Mouse (Mus musculus): Measurements from ENCODE around the gene Fgfr2. TPM values are rescaled to one million over a fixed set of nuclear protein-coding genes. Genes with fewer than 3 reads are reported as not detected.

Gene Fgfr2
- polyA plus RNA-seq, 3 experiments from 2014 or later: 0.27 TPM; not detected in 2

DNA sequence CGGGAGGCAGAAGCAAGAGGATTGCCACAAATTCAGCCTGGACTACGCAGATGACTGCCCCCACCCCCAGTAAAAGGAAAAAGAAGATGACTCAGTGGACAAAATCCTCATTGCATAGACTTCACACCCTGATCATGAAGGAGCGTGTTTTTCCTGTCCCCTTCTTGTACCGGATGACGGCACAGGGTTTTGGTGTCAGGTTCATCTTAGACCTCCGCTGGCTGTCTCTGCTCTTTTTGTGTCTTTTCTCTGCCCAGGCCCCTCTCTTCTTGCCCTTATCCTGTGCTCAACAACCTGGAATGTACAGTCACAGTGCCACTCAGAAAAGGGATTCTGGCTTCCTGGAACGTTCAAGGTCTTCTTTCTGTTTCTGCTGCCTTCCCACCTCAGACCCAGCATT is 2172.7 kb downstream of the Fgfr2 start:
- ATAC-seq: no peak

GRCm38 (mm10) chr7:130949331-130949751 is 2173.8 kb downstream of the Fgfr2 start:
- no peak for ATAC-seq

DNA sequence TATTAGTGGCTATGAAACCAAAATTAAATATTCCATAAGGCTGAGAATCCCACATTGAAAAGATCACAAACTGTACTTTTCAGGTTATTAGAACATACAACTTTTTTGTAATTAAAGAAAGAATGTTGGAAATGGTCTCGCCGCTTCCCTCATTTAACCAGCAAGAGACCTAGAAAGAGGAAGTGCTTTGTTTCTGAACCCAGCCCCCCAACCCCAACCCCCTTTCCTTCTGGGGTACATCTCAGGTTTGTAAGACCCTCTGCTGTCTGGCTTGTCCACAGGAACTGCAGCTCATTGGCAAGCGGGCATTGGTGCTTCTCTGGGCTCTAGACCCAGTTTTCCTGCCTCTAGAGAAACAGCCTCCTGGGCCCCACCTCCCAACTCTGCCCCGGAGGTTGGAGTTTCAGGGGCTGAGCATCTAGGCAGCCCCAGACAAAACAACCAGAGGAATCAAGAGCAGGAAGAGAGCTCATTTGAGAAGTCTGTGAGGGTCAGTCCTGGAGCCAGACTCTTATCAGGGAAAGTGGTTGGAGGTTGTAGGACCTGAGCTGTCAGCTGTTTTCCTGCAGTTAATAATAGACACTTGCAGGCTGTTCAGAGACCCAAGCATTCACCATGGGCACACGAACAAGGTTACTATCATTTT is 2174.5 kb downstream of the Fgfr2 start:
- ATAC-seq: no peak

- no peak for ATAC-seq
Observed at GRCm38 (mm10) chr7:130946303-130946702, 2176.8 kb downstream of the Fgfr2 start.

GRCm38 (mm10) chr7:130945730-130946129 is 2177.4 kb downstream of the Fgfr2 start:
- ATAC-seq: no peak

GRCm38 (mm10) chr7:130944766-130945475 is 2178.2 kb downstream of the Fgfr2 start:
- no peak for ATAC-seq

DNA sequence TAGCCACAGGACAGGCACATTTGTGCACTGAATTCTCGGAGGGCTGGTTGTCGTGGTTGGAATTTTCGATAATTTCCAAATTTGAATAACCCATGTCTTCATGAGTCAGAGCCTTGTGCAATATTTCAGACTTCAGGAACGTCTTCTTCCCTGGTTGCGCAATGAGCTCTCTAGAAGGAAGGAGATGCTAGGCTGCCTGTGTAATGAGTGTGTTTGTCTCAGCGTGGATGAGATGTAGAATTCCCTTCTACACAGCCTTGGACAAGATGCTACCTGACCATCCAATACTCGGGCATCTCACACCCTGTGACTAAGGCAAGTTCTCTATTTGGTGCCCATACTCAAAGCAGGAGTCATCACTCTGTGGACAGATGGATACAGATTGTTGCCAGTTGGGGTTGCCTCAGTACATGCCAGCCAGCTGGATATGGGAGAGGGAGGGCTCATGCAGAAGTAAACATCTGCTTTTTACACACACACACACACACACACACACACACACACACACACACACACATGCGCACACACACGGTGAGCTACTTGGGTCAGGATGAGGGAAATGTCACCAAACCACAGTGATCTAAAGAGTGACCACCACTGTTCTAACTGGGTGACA is 2179.8 kb downstream of the Fgfr2 start:
- no peak for ATAC-seq

- no peak for ATAC-seq
Observed at GRCm38 (mm10) chr7:130940733-130941132, 2182.4 kb downstream of the Fgfr2 start.

- no peak for ATAC-seq
Observed at GRCm38 (mm10) chr7:130938896-130939295, 2184.3 kb downstream of the Fgfr2 start.

DNA sequence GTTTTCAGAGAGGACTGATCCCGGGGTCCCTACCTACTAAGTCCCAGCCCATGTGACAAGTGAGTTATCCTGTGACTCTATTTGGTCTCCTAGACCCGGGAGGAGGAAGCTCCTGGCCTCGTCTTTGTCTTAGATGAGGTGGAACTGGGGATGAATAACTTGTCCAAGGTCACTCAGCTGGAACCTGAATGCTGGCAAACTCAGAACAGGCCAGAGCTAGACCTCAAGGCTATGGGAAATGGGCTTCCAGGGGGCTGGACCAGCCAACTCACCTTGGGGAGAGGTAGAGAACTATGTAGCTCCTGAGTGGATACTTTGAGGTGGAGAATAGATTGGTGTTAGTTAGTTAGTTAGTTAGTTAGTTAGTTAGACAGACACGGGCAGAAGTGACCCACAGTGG is 2185.1 kb downstream of the Fgfr2 start:
- ATAC-seq: no peak

GRCm38 (mm10) chr7:130937266-130937841 is 2185.8 kb downstream of the Fgfr2 start:
- no peak for ATAC-seq

DNA sequence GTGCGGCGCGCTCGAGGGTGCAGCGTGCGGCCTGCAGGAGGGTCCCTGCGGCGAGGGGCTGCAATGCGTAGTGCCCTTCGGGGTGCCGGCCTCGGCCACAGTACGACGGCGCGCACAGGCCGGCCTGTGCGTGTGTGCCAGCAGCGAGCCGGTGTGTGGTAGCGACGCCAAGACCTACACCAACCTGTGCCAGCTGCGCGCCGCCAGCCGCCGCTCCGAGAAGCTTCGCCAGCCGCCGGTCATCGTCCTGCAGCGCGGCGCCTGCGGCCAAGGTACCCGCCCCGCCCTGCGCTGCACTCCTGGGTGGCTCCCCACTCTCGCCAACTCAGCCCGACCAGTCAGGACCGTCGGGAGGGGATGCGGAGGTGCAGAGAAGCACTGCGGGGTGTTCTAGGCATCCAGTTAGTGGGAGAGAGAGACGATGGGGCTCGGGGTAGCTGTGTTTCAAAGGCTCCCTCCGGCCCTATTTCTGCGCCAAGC is 2186.6 kb downstream of the Fgfr2 start:
- ATAC-seq: no peak

GRCm38 (mm10) chr7:130935793-130936471 is 2187.2 kb downstream of the Fgfr2 start, which contains the start of gene Htra1:
Htra1 (plus strand) TSS chr7:130936111.
- ATAC-seq: no peak

DNA sequence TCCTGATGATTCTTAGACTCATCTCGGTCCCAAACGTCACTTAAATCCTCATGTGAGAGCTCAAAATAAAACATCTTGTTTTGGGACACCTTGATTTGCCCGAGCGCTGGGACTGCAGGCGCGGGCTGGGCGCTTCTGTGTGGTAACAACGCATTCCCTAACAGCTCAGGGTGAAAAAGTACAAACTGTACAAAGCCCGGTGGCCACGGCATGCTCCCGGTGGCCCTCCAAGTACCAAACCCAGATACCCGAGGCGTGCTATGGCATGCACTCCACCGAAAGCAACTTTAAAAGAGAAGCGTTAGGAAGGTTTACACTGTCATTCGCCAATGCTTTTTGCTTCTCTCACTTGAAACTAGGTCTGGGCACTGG is 2187.7 kb downstream of the Fgfr2 start:
- no peak for ATAC-seq

DNA sequence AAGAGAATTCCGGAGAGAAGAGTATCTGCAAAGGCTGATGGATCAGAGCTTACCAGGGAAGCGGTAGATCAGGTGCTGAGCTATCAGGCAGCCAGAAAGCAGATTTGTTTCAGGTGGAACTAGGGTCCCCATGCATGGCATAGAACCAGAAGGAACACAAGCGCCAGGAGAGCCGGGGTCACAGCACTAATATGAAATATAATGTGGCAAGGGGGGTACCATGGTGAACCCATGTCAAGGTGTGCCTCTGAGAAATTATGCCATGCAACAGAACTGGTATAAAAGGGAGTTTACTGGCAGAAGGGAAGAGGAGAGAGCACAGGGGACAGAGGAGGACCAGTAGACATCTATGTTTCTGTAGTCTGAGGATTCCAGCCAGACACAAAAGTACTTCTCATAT is 2188.5 kb downstream of the Fgfr2 start:
- no peak for ATAC-seq

GRCm38 (mm10) chr7:130932921-130933320 is 2190.2 kb downstream of the Fgfr2 start:
- ATAC-seq: no peak

GRCm38 (mm10) chr7:130930401-130930800 is 2192.7 kb downstream of the Fgfr2 start:
- ATAC-seq: no peak

DNA sequence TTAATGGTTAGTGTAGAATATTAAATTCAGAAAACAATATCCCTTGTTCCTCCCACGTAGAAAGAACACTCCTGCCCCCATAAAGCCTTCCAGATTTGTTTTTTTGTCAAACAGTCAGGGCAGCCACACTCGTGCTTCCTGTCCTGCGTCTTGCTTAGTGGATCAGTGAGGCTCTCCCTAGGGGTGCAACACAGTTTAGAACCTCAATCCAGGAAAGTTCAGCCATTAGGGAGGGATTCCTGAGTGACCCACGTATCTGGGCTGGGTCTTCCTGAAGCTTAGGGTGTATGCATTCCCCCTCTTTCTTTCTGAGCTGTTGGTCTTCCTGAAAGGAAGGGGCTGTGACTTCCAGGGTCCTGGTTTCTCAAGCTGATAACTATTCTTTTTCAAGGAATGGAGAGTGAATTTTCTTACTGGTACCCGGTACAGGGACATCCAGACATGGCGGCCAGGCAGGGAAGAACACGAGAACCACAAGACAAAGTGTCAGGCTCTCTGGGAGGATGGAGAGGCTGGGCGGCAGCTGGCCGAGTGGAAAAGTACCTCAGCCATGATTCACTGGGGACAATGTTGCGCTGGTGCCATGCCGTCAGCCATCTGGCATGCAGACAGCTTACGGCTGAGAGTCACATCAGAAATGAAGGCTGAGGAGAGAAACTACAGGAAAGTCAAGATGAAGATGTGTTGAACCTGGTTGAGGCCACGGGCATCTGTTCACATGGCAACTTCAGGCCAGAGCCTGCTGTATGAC is 2200.0 kb downstream of the Fgfr2 start:
- ATAC-seq: no peak

GRCm38 (mm10) chr7:130918260-130918659 is 2204.9 kb downstream of the Fgfr2 start:
- no peak for ATAC-seq

DNA sequence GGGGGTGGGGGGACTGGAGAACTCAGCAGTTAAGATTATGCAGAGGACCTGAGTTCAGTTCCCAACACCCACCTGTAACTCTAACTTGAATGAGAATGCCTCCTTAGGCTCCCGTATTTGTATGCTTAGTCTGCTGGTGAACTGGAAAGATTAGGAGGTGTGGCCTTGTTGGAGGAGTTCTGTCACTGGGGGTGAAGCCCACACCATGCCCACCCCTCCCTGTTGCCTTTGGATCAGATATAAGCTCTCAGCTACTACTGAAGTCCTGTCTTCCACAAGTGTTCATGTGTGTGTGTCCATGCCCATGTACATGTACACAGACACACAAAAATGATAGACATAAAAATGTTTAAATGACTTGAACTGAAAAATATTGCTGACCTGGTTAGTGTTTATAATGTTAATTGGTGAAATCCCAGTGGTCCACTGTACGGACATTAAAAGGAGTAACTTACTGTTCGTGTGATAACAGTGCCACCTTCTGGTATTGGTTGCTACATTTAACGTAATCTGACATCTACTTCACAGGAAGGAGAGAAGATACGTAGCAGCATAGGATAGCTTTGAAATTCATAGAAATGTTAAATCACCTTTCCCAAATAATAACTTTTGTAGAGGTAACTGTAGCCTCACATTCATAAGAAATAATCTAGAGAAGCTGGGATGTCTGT is 2208.3 kb downstream of the Fgfr2 start:
- ATAC-seq: peak; percentile 52

GRCm38 (mm10) chr7:130910841-130911240 is 2212.3 kb downstream of the Fgfr2 start:
- no peak for ATAC-seq

All from inflammation-experienced regulatory T-cells, adult 6 months (primary cell).